Mouse (Mus musculus) gastrocnemius, adult 8-10 months (tissue): ENCODE measurements around the gene Dnajb11. TPM values are rescaled to one million over a fixed set of nuclear protein-coding genes. Genes with fewer than 3 reads are reported as not detected.

Experiments
- DNase-seq, 2 experiments: peaks; one replicate each; pipeline ENCODE4 v3.0.0; 2022; ENCODE audit warnings: low spot score in 2 of 2
- total RNA-seq, 4 experiments: library from RNA; stranded (reverse); gene quantifications; 2 replicates each; pipeline ENCODE4 v1.2.4; 2022

Gene Dnajb11
- total RNA-seq, 4 experiments from 2014 or later = 35.9 to 41.6 (median 37.0) TPM

DNA sequence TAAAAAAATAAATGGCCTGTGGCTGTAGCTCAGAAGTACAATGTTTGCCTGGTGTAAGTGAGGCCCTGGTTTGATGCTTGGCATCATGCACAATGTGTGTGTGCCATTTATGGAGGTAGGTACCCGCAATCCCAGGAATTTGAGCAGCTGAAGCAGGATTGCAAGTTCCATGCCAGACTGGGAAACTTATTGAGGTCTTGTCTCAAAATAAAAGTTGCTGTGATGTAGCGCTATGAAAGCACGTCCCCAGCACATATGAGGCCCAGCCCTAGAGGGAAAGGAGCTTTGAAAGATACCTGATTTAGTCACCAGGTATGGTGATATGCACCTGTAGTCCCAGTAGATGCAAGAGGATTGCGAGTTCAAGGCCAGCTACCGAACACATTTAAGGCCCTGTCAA is 64.1 kb downstream of the Dnajb11 start:
- DNase-seq = no peak

GRCm38 (mm10) chr16:22922433-22922832 is 64.8 kb downstream of the Dnajb11 start:
- no peak for DNase-seq

Other genes starting within 250 kb of the Dnajb11 start
- gene Dgkg, start 200.6 kb upstream of the Dnajb11 start, total RNA-seq = under 1 TPM; 0.07 to 0.75 (median 0.22) TPM
- not detected for gene Crygs, start 46.3 kb upstream of the Dnajb11 start, total RNA-seq
- 1 to 10 TPM; 7.3 to 8.4 (median 7.9) TPM for gene Tbccd1, start 176 bp upstream of the Dnajb11 start, total RNA-seq
- 1 to 10 TPM in 1 of 4 experiments, not detected in 3; 3.5 TPM for gene Ahsg, start 33.4 kb downstream of the Dnajb11 start, total RNA-seq
- gene Fetub, start 60.5 kb downstream of the Dnajb11 start, total RNA-seq = under 1 TPM in 1 of 4 experiments, not detected in 3; 0.62 TPM
- gene Hrg, start 93.2 kb downstream of the Dnajb11 start, total RNA-seq = not detected
- under 1 TPM in 2 of 4 experiments, not detected in 2; 0.25 to 0.62 TPM for gene Kng2, start 171.6 kb downstream of the Dnajb11 start, total RNA-seq
- under 1 TPM in 1 of 4 experiments, not detected in 3; 0.70 TPM for gene Kng1, start 200.0 kb downstream of the Dnajb11 start, total RNA-seq
- gene Eif4a2, start 249.6 kb downstream of the Dnajb11 start, total RNA-seq = 100 to 1,000 TPM; 414 to 531 (median 457) TPM